Mouse (Mus musculus) T-helper 2 cell (primary cell): ENCODE measurements around the gene Il33.
"Not testable (repeated sequence)": the region's sequence is repeated elsewhere in the genome, so short reads cannot be mapped to it uniquely, and the experiment has no call there.

Experiments used
- in situ Hi-C: fragments of 300-600 bp; cut with MboI, MseI; formaldehyde crosslinking; loops from one replicate; pipeline ENCODE4 v1.15.1; 2025; ENCODE audit warnings: high pct_unique_total_duplicates

The Il33 gene

GRCm38 (mm10) chr19:29930296-29930695, 5.4 kb downstream of the Il33 start:
- in situ Hi-C loops, result no loop called here

GRCm38 (mm10) chr19:29937445-29937844, 12.5 kb downstream of the Il33 start:
- in situ Hi-C loops, result no loop called here

GRCm38 (mm10) chr19:29940239-29940638, 15.3 kb downstream of the Il33 start:
- in situ Hi-C loops, result no loop called here

DNA sequence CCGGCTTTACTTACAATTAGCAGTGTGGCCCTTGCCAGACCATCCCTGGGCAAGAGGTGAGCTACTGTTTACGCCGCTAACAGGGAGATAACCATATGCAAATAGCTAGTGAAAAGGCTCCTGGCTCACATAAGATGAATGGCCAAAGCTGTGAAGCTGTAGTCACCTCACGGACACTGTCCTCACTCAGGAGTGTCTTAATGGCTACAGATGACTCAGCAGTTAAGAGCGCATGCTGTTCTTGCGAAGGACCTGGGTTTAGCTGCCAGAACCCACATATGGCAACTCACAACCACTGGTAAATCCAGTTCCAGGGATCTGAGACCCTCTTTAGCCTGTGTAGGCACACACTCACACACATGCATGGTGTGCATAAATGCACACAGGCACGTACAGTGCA, 16.3 kb downstream of the Il33 start:
- in situ Hi-C loops, result no loop called here

DNA sequence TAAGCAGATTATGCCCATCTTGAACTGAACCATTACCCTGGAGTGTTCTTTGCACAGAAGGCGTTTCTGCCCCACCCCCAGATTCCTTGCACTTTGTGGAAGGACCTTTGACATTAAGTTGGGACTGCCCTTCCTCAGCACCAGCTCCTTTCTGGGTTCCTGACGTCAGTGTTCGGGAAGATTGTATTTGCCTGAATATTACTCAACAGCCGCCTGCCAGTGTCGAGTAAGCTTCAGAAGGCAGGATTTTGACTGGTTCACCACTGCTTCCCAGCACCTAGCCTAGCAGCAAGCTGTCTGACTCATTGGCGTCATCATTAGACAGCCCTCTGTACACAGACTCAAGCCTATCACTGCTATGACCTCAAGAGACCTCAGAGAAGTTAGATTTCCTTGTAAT, 17.4 kb downstream of the Il33 start:
- in situ Hi-C loops, result no loop called here

GRCm38 (mm10) chr19:29944426-29944825, 19.5 kb downstream of the Il33 start:
- in situ Hi-C loops, result no loop called here

DNA sequence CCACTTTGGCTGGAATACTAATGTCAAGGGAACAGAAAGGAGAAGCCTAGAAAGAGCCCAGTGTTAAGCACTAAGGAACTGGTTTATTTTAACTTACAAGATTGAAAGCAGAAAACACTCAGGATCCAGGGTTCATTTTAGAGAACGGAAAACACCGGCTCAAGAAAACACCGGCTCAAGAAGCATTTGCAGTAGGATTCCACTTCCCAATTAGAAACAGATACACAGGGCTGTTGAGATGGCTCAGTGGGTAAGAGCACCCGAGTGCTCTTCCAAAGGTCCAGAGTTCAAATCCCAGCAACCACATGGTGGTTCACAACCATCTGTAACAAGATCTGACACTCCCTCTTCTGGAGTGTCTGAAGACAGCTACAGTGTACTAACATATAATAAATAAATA, 20.0 kb downstream of the Il33 start:
- in situ Hi-C loops, result not testable (repeated sequence)

DNA sequence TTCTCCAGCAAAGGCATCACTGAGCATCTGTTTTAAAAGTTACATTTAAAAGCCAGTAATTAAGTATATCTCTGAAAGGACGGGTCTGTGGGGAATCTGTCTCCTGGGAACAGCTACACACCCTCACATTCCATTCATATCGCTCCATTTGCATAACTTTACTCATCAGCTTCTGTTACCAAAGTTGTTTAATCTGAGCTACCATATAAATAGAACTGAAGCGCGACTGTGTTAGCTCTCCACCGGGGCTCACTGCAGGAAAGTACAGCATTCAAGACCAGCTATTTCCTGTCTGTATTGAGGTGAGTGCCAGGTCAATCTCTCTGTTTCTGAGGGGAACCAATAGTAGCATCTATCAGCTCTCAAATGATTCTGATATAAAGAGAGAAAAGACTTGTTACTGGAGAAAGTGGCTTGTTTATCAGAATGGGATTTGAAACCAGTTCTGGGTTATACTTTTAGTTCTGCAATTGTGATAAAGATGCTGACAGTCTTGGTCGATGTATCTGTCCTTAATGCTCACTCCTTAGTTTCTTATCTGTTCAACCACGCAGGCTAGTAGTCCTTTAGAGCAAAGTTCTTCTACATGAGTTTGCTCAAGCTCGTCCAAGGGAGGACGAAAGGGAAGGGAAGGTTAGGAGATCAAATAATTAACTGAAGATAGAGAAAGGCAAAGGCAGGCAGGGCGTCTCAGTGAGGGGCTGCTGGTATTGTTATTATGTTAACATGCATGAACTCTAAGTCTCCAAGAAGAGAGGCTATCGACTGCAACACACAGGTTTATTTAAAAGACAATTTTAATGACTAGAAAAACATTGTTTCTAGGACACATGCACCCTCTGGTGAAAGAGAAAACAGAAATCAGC, 20.9 kb downstream of the Il33 start:
- in situ Hi-C loops, result no loop called here

GRCm38 (mm10) chr19:29946423-29946716, 21.5 kb downstream of the Il33 start:
- in situ Hi-C loops, result no loop called here

DNA sequence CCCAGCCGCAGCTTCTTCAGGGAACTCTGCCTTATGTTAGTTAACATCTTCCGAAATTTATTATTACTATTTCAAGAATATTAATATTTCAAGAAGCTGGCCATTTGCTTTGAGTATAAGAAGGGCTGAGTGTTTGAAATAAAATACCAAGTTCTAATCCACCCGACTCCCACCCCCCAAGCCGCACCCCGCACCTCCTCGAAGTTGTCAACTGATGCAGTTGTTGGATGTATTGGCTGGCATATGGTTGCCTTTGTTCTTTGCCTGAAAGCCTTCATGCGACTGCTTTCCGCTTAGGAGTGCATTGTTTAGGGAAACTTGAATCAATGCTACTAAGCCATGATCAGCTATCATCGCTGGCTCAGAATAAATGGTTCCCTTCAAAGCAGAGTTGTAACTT, 22.1 kb downstream of the Il33 start:
- in situ Hi-C loops, result no loop called here

DNA sequence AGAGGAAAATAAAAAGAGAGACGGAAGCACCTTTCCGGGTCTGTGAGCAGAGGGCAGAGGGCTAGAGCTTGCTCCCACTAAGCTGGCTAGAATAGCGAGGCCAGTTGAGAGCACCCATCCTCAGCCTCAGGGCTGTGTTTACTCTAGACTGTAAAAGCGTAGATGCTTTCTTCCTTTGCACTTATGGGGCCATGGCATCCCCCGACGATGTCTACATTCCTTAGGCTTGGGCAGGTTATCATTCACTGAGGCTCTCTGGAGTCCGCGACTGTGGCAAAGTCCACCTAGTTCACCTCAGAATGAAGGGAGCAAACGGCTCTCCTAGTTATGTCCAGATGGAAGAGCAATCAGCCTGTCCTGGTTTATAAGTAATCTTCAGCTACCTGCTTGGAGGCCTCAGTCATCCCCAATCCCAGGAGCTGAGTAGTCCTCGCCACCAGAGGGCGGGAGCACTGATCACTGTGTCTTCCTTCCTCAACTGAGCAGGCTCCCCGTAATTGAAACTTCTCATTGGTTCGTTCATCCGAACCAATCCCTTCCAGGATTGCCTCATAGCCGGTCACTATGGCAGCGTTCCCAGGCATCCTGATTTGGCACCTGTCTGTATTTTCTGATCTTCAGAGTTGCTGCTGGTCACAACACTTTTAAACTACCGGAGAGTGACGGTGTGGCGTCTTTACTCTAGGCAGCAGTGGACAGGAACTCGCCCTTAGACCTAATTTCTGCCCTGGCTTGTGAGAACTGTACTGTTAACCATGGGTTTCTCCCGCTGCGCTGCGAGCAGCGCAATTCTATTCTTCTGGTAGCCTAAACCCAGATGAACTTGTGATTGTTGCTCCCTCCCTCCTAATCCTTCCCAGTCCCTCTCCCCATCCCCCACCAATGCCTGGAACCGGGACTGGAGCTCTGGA, 23.2 kb downstream of the Il33 start:
- in situ Hi-C loops, result no loop called here

DNA sequence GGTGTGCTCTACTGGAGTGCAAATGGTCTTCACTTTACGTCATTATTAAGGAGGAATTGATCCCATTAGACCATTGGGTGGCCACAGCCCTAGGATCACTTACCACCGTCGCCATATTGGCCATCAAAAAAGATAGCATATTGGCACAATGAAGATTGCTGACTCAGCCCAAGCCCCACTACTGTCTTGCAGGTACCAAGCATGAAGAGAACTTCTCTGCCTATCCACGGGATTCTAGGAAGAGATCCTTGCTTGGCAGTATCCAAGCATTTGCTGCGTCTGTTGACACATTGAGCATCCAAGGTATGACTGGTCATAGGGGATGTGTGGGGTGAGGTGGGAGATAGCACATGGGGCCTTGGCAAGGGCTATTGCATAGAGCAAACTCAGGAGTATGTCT, 27.6 kb downstream of the Il33 start:
- in situ Hi-C loops, result loop anchor here (10.0 kb wide), 1 partner anchor 128 kb away; no protein-coding TSS in a partner anchor

GRCm38 (mm10) chr19:29953833-29954232, 28.9 kb downstream of the Il33 start:
- in situ Hi-C loops, result loop anchor here (10.0 kb wide), 1 partner anchor 129 kb away; no protein-coding TSS in a partner anchor

DNA sequence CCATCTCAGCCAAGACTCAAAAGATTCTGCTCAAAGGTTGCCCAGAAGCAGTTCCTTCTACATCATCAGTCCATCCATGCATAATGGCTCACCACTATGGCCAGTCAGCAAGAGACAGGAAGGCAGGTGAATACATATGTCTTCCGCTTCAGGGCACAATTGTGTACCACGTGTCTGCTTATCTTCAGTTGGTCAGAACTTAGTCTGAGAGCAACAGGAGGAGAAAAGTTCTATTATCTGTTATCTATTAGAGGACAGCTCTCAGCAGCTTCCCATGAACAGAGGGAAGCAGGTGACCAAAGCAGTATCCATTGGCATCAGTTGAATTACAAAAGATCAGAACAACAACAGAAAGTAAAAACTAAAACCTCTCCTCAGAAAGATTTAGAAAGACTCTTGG, 30.5 kb downstream of the Il33 start:
- in situ Hi-C loops, result loop anchor here (10.0 kb wide), 1 partner anchor 131 kb away; no protein-coding TSS in a partner anchor

GRCm38 (mm10) chr19:29960906-29961305, 36.0 kb downstream of the Il33 start:
- in situ Hi-C loops, result loop anchor here (5.0 kb wide), 1 partner anchor 84 kb away; no protein-coding TSS in a partner anchor

DNA sequence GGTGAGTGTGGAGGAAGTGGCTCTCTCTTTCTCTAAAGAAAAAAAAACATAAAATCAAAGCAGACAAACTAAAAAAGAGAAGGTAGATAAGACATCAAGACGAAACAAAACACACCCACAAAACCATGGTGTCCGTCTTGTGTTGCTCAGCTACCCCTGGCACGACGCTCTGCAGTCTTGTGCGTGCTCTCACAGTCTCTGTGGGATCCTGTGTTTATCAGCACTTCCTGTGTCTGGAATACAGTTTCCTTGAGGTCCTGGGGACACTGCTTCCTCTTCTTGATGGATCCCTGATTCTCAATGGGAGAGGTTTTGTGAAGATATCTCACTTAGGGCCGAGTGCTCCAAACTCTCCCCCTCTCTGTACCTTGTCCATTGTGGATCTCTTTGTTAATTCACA, 36.9 kb downstream of the Il33 start:
- in situ Hi-C loops, result loop anchor here (5.0 kb wide), 1 partner anchor 85 kb away; no protein-coding TSS in a partner anchor

GRCm38 (mm10) chr19:29963598-29964092, 38.7 kb downstream of the Il33 start:
- in situ Hi-C loops, result loop anchor here (5.0 kb wide), 1 partner anchor 86 kb away; no protein-coding TSS in a partner anchor

DNA sequence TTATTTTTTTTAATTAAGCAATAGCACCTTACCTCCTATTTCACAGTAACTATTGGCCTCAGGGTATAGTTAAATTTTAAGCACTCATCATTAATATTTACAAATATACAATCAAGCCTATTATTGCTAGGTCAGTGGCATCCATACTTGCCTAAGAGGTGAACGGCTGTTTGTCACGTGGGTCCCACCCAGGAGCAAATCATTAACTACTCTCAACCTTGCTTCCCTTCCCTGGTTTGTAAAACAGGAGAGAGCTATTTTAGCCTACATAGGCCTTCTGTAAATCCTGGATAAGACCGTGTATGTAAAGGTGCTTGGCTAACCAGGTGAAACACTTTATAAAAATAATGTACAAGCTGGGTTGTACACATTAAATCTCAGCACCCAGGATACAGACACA, 43.0 kb downstream of the Il33 start:
- in situ Hi-C loops, result no loop called here

- in situ Hi-C loops, result no loop called here
These were observed 48.5 kb downstream of the Il33 start for GRCm38 (mm10) chr19:29973396-29973795.

- in situ Hi-C loops, result no loop called here
These were observed 53.9 kb downstream of the Il33 start for GRCm38 (mm10) chr19:29978847-29979246.

- in situ Hi-C loops, result loop anchor here (10.0 kb wide), 1 partner anchor 1805 kb away; no protein-coding TSS in a partner anchor
These were observed 54.7 kb downstream of the Il33 start for GRCm38 (mm10) chr19:29979452-29980089.
